Mouse (Mus musculus): ENCODE results near the gene Sim2.

Gene Sim2

GRCm38 (mm10) chr16:94168655-94169545, 84.2 kb downstream of the Sim2 start:
- DNase-seq: no peak

DNA sequence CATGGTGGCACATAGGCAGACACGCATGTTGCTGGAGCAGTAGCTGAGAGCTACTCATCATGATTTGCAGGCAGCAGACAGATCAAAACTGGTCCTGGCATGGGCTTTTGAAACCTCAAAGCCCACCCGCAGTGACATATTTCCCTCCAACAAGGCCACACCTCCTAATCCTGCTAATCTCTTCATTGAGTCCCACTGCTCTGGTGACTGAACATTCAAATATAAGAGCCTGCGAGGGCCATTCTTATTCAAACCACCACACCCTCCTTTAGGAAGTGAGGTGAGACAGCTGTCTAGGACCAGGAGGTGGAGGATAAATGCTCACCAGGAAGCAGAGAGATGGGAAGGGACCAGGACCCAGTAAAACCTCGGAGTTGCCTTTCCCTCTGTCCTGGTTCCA, 85.5 kb downstream of the Sim2 start:
- no peak for DNase-seq

DNA sequence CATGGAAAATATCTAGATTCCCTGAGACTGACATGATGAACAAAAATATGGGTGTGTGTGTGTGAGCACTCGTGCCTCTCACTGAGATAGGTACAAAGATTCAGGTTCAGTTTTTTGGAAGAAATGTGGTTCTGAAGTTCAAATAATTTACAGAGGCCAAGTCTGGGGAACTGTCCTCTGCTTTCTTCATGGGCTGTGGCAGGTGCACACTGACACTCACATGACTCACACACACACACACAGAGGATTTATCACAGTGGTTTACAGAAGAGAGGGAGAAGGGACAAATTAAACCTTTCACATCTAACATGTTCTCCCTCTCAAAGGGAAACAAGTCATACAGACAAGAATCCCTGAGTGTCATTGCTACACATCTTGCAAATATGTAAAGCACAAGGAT, 88.6 kb downstream of the Sim2 start:
- no peak for DNase-seq

- no peak for DNase-seq
Measured at GRCm38 (mm10) chr16:94175366-94175986, 90.7 kb downstream of the Sim2 start.
